Mouse (Mus musculus) liver, embryonic 14 days (tissue): ENCODE data around the gene Gm3526. TPM values are rescaled to one million over a fixed set of nuclear protein-coding genes. Genes with fewer than 3 reads are reported as not detected.

Experiments
- polyA plus RNA-seq: library from polyadenylated mRNA; depleted of rRNA; stranded (reverse); fragments of >200 nt; gene quantifications from 2 replicates; pipeline ENCODE4 v1.2.3, GENCODE M21; 2012; rRNA removed

Gm3526 gene
- polyA plus RNA-seq: not detected in 2 replicates

DNA sequence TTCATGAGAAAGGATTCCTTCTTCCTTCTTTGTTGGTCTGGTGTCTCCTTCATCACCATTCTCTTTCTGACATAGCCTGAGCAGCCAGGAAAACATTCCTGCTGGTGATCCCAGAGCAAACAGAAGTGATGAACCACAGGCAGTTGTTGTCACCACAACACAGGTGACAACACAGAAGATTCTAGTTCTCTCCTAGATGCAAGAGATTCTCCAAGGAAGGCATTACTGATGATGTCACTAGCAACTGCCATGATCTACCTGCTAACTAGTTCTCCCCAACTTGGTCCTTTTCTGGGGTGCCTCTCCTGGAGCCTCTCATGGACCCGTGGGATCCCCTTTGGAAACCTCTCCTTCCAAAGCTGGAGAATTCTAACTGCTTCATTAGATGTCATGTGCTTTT, at the start of gene Gm3526:
Gene Gm3526 (minus strand): TSS at position 101 of the 400 bp plus-strand sequence.

Other genes starting within 250 kb of the Gm3526 start
- gene Gm3298, start 244.7 kb downstream of the Gm3526 start, polyA plus RNA-seq: not detected in 2 replicates
- gene 4930555G01Rik, start 210.0 kb downstream of the Gm3526 start, polyA plus RNA-seq: not detected in 2 replicates
- 0.02 TPM in 1 of 2 replicates, not detected in the other for gene Gm8281, start 189.5 kb downstream of the Gm3526 start, polyA plus RNA-seq
- not detected in 2 replicates for gene Gm8279, start 129.1 kb downstream of the Gm3526 start, polyA plus RNA-seq
- not detected in 2 replicates for gene Gm3317, start 96.0 kb downstream of the Gm3526 start, polyA plus RNA-seq
- gene Gm8271, start 74.8 kb downstream of the Gm3526 start, polyA plus RNA-seq: not detected in 2 replicates
- gene Gm3542, start 74.3 kb upstream of the Gm3526 start, polyA plus RNA-seq: not detected in 2 replicates
- gene Gm3500, start 128.5 kb upstream of the Gm3526 start, polyA plus RNA-seq: 0.01 TPM in 1 of 2 replicates, not detected in the other
- 0.05 and 0.07 TPM in 2 replicates for gene Gm3194, start 194.9 kb upstream of the Gm3526 start, polyA plus RNA-seq
- not detected in 2 replicates for gene Gm8246, start 217.2 kb upstream of the Gm3526 start, polyA plus RNA-seq
- gene Gm3187, start 223.6 kb upstream of the Gm3526 start, polyA plus RNA-seq: not detected in 2 replicates
- 0.02 TPM in 2 replicates for gene Gm3488, start 241.1 kb upstream of the Gm3526 start, polyA plus RNA-seq